Mouse (Mus musculus) adrenal gland, postnatal 14 days (tissue): Measurements from ENCODE around the gene Btbd35f26. TPM values are rescaled to one million over a fixed set of nuclear protein-coding genes. Genes with fewer than 3 reads are reported as not detected.
"Not testable (repeated sequence)": the region's sequence is repeated elsewhere in the genome, so short reads cannot be mapped to it uniquely, and the experiment has no call there.

Source experiments
- DNase-seq: peaks from one replicate; pipeline ENCODE4 v3.0.0; 2021; ENCODE audit warnings: mixed read lengths
- long read RNA-seq, 2 experiments: library from polyadenylated mRNA; stranded (forward); transcript quantifications; one replicate each; pipeline ENCODE4 v2.0.0; 2021
- total RNA-seq: library from RNA; stranded (reverse); gene quantifications from 2 replicates; pipeline ENCODE4 v1.2.3, GENCODE M21; 2021

Btbd35f26 gene
- not detected in 2 replicates for total RNA-seq
- long read RNA-seq, experiment 1, result 0 reads
- long read RNA-seq, experiment 2, result 0 reads

DNA sequence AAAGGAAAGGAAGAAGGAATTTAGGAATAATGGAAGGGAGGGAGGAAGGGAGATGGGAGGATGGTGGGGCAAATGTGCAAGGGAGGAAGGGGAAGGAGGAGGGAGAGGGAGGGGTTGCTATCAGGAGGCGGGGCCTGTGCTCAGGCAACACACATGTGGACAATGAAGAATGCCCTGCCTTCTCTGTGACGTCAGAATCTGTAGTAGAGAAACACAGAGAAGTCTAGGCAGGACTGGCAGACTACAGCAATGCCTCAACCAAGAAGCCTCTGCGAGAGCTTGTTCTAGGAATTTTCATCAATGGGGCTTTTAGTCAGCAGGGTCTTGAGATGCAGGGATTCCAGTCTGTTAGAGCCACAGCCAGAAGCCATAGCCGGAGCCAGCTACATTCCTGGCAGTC lies at the start of gene Btbd35f26:
Gene Btbd35f26, plus strand, starts transcription at position 301 of the 400 bp plus-strand sequence.
- not testable (repeated sequence) for DNase-seq

DNA sequence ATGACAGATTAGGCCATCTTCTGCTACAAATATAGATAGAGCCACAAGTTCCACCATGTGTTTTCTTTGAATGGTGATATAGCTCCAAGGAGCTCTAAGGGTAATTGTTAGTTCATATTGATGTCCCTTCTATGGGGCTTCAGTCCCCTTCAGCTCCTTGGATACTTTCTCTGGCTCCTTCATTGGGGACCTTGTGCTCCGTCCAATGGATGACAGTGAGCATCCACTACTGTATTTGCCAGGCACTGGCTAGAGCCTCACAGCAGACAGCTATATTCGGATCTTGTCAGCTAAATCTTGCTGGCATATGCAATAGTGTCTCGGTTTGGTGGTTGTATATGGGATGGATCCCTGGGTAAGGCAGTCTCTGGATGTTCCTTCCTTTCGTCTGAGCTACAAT lies 5.7 kb downstream of the Btbd35f26 start:
- DNase-seq, result not testable (repeated sequence)

DNA sequence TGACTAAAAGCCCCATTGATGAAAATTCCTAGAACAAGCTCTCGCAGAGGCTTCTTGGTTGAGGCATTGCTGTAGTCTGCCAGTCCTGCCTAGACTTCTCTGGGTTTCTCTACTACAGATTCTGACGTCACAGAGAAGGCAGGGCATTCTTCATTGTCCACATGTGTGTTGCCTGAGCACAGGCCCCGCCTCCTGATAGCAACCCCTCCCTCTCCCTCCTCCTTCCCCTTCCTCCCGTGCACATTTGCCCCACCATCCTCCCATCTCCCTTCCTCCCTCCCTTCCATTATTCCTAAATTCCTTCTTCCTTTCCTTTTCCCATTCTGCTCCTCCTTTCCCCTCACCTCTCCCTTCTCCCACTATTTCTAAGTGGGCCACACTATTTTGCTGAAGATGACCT lies 47.6 kb downstream of the Btbd35f26 start, which contains the start of gene Btbd35f19:
Gene Btbd35f19, minus strand, starts transcription at position 101 of the 400 bp plus-strand sequence.
- not testable (repeated sequence) for DNase-seq

Other genes starting within 250 kb of the Btbd35f26 start
- gene Btbd35f29, start 218.8 kb upstream of the Btbd35f26 start, total RNA-seq, result not detected in 2 replicates
- gene Spin2f, start 82.6 kb upstream of the Btbd35f26 start, total RNA-seq, result not detected in 2 replicates
- gene Btbd35f19, start 47.5 kb downstream of the Btbd35f26 start, total RNA-seq, result not detected in 2 replicates
- not detected in 2 replicates for gene Gm21883, start 237.8 kb downstream of the Btbd35f26 start, total RNA-seq